Mouse (Mus musculus): ENCODE data around the gene Etnk1.
"Not testable (repeated sequence)": the region's sequence is repeated elsewhere in the genome, so short reads cannot be mapped to it uniquely, and the experiment has no call there.

Gene Etnk1

DNA sequence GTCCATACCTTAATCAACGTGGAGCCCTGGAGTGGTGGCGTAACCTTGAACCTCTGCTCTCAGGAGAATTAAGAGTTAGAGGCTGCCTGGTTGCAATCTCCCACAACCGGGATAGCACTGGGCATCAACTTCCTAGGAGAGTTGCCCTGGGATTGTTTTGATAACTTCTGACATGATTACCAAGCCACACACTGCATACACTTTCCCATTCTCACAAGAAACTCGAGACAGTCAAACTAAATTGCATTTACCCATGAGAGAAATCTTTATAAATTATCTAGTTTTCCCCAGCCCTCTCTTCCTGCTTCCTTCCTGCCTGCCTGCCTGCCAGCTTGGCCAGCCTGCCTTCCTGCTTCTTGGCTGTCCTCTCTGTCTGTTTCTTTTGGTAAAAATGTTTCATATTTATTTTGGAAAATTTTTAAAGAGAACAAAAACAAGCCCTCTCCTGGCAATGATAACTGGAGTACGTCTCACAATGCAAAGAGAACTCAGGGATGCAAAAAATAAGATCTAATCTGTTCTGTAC lies 17.2 kb upstream of the Etnk1 start:
- in situ Hi-C loops (cut with MboI, MseI): no loop called here

DNA sequence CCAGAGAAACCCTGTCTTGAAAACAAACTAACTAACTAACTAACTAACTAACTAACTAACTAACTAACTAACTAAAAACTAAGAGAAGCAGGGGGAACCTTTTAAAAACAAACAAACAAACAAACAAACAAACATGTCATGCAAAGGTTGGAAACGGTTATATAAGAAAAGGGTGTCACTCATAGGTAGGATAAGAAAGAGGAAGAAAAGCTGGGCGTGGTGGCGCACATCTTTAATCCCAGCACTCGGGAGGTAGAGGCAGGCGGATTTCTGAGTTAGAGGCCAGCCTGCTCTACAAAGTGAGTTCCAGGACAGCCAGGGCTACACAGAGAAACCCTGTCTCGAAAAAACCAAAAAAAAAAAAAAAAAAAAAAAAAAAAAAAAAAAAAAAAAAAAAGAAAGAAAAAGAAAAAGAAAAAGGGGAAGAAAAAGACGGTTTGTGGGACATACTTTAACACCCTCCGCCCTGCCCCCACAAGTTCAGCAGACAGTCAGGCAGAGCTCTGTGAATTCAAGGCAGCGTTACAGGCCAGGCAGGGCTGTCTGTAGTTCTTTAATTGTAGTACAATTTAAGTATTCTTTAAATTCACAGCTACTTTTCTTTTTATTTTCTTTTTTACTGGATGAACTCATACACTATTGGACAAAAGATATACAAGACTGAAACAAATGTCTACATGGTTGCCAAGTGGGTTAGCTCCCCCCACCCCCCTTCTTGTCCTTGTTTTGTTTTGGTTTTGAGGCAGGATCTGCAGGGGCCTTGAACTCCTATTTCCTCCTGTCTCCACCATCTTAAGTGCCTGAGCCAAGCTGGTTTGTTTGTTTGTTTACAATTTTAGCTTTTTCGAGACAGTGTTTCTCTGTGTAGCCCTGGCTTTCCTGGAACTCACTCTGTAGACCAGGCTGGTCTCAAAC lies 15.7 kb upstream of the Etnk1 start:
- in situ Hi-C loops (cut with MboI, MseI): not testable (repeated sequence)

DNA sequence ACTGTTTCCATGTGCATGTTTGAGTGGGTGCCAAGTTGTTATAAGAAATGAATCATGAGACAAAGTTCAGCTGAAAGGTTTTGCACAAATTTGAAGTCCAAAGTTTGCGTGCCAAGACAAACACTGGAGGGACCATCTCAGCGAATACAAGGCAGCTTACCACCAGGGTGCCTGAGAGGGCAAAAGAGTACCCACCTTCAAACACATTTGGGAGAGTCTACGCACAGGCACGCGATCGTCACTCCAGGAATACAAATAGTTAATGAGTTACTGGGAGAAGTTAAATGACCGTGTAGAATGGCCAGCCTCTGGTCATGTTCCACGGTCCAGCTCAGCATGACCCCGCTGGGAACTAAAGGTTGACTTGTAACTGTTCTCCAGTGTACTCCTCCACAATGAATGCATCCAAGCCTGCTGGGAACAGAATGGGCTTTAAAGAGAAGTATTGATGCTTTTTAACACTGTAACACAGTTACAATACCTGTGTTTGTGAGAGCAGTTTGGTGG lies 14.6 kb upstream of the Etnk1 start:
- in situ Hi-C loops (cut with MboI, MseI): no loop called here

DNA sequence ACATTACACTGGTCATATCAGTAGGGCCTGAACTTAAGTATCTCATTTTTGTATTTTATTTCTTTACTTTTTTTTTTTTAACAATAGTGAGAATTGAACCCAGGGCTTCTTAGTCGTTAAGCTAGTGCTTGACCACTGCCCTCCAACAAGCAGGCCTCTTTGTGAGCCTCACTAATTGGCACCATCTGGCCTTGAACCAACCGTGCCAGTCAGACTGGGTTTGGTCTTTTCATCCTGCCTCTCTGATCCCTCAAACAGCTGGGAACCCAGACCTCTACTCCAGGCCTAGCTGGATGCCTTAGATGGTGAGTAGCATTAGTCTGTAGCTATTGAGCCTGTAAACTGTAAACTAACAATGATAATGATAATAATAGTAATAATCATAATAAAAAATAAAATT lies 13.9 kb upstream of the Etnk1 start:
- in situ Hi-C loops (cut with MboI, MseI): no loop called here

DNA sequence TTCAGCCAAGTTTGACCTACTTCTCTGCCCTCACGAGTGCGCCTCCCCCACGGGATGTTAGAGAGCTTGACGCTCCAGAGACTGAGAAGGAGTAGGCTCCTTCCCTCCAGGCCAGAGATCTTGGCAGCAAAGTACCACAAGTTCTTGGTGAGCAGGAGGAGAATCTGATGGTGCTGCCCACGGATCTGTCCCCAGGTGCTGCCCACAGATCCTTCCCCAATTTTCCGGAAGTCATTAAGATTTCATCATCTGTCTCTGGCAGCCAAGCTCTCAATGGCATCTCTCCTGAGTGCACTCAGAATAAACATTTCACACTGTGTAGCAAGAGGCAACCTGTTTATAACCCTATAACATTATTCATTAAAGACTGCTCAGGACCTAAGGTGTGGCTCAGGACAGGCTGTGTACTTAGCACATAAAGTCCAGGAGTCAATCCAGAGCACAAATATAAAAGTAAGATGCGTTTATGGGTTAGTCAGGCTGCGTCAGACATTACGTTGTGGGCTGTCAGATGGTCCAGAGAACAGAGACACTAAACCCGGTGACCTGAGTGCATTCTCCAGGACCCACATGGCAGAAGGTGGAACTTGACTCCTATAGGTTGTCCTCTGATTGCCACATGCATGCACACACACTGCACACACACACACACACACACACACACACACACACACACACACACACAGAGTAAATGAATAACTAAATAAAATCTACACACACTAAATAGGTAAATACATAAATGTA lies 13.1 kb upstream of the Etnk1 start:
- in situ Hi-C loops (cut with MboI, MseI): no loop called here

DNA sequence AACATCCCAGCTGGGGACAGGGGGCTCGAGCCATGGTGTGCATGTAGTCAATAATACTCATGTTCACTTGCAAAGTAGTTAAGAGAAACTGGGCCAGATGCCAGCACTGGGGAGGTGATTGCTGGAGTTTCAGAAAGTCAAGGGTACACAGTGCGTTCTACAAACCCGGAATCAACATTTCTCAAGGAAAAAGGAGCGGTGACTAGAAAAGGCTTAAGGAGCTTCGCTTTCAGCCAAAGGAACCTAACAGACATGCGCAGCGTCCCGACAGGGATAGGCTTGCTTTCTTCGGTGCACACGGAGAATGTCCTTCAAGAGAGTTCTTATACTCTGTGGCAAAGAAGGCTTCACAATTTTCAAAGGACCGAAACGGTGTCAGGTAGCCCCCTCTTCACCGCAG lies 12.1 kb upstream of the Etnk1 start:
- in situ Hi-C loops (cut with MboI, MseI): no loop called here

- in situ Hi-C loops (cut with MboI, MseI): no loop called here
Observed at GRCm38 (mm10) chr6:143155996-143156395, 11.0 kb upstream of the Etnk1 start.

DNA sequence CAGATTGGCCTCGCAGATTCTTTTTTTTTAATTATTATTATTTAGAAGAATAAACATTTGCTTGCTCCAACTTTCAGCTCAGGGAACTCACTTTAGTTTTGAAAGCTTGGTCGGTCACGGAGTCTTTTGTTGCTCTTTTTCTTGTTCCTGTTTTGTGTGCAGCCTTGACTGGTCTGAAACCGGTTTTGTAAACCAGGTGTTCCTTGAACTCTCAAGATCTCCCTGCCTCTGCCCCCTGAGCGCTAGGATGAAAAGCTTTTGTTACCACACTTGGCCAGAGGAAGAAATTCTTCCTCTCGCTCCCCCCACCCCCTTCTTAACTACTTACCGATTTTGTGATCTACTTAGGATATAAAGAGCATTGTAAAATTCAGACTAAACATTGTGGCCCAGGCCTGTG lies 10.3 kb upstream of the Etnk1 start:
- in situ Hi-C loops (cut with MboI, MseI): no loop called here

DNA sequence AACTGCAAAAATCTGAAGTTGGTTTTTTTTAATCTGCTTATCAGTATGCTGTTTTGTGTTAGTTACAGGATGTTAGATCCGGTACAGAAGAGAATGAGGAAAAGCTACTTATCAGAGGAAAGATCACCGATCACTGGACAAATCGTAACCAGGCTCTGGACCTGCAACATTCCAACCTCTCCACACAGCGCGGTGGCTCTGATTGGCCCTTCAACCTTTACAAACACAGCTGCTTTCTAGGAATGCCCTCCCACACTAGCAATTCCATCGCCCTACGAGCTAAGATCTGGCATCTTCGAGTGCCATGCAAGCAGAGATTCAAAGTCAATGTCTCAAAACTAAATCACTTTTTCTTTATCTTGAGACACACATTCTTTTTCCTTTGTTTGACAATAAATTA lies 9.6 kb upstream of the Etnk1 start:
- in situ Hi-C loops (cut with MboI, MseI): no loop called here

- in situ Hi-C loops (cut with MboI, MseI): loop anchor here (10.0 kb wide), 1 partner anchor 46 kb away; no protein-coding TSS in a partner anchor
Observed at GRCm38 (mm10) chr6:143160572-143161231, 6.3 kb upstream of the Etnk1 start.

GRCm38 (mm10) chr6:143162161-143162877 lies 4.7 kb upstream of the Etnk1 start:
- in situ Hi-C loops (cut with MboI, MseI): loop anchor here (10.0 kb wide), 1 partner anchor 48 kb away; no protein-coding TSS in a partner anchor

DNA sequence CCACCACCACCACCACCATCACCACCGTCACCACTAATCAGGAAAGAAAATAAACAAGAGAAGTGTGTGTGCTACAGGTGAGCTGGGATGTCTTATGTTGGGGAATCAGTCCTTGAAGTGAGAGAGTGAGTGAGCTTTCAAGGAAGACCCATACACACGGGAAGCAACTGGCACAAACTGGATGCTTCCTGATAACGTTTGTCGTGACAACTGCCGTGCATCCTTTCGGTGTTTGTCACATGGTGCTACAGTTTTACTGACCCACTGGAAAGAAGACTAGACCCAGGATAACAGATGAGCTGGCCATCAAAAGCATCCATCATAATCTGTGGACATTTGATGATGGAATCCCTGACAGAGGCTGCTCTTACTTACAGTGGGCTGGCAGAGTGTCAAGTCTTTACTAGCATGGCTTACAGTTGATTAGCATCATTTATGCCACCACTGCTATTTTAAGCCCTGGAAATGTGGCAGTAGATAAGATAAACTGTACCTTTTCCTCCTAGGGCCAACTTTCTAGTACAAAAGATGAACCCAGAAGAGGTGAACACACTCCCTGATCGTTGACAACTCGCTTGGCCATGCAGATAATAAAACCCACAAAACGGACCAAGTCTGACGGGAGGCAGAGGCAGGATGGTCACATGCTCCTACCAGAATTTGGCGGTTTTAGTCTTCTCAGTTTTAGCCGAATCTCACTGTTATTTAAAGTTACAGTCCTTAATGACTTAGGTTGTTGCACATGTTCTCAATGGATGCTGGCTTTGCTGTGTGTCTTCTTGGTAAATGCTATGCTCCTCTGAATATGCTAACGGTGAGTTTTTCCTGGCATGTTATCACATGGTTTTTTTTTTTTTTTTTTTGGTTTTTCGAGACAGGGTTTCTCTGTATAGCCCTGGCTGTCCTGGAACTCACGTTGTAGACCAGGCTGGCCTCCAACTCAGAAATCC lies 2.8 kb upstream of the Etnk1 start:
- in situ Hi-C loops (cut with MboI, MseI): loop anchor here (10.0 kb wide), 1 partner anchor 49 kb away; no protein-coding TSS in a partner anchor

DNA sequence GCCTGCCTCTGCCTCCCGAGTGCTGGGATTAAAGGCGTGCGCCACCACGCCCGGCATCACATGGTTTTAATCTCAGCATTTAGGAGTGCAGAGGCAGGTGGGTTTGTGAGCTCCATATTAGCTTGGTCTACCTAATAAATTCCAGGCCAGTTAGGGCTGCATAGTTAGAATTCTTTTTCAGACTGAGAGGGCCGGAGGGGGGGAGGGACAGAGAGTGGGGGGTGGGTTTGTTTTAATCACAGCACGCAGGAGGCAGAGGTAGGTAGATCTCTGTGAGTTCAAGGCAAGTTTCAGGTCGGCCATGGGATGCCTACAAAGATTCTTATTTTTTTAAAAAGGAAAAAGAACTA lies 2.1 kb upstream of the Etnk1 start:
- in situ Hi-C loops (cut with MboI, MseI): loop anchor here (10.0 kb wide), 1 partner anchor 50 kb away; no protein-coding TSS in a partner anchor

DNA sequence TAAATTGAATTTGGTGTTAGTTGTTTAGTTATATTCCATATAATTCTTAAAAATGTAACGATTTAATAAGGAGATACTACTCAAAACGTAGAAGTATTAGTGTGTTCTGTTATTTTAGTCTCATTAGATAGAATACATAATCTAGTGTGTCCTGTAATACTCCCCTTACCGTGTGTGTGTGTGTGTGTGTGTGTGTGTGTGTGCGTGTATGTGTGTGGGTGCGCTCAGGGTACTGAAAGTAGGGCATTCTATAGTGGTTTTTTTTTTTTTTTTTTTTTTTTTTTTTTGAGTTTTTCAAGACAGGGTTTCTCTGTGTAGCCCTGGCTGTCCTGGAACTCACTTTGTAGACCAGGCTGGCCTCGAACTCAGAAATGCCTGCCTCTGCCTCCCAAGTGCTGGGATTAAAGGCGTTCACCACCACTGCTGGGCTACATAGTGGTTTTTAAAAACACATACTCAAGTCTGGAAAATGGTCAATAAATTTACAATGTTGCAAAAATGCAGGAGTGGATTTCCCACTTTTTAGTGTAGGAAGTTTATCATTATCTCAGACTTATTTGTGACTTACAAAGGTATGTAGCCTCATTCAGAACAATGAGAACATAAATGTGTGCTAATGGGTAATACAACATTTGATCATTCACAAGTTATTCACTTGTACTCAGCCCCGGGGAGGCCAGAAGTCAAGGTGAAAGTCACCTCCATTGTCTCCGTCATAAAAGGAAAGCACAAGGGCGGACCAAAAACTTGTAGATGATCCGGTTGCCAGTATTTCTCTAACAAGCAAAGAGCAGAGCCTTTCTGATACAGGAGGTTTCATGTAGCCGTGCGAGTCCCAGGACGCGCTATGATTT lies 1.4 kb upstream of the Etnk1 start:
- in situ Hi-C loops (cut with MboI, MseI): loop anchor here (10.0 kb wide), 1 partner anchor 51 kb away; no protein-coding TSS in a partner anchor

GRCm38 (mm10) chr6:143167409-143167919 lies 443 bp downstream of the Etnk1 start:
- in situ Hi-C loops (cut with MboI, MseI): loop anchor here (10.0 kb wide), 1 partner anchor 53 kb away; no protein-coding TSS in a partner anchor

- in situ Hi-C loops (cut with MboI, MseI): loop anchor here (10.0 kb wide), 1 partner anchor 53 kb away; no protein-coding TSS in a partner anchor
Observed at GRCm38 (mm10) chr6:143167981-143168674, 1.1 kb downstream of the Etnk1 start.

DNA sequence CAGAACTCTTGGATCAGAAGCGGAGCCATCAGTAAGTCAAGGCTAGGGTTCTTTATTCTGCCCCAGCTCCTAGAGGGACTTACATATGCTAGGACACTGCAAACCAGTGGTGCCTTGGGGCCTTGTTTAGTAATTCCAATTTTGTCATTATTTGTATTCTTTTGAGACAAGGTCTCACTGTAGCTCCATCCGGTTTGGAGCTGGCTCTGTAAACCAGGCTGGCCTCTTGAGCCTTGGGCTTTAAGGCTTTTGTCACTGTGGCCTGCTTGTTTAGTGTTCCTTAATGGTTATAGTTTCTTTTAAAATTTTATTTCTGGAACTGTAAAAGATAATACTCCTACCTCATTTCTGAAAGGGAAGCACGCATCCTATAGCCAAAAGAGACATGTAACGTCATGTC lies 2.4 kb downstream of the Etnk1 start:
- in situ Hi-C loops (cut with MboI, MseI): loop anchor here (10.0 kb wide), 1 partner anchor 55 kb away; no protein-coding TSS in a partner anchor

All from regulatory T cell (primary cell).